Mouse (Mus musculus): ENCODE data around the gene Adar.
"Not testable (repeated sequence)": the region's sequence is repeated elsewhere in the genome, so short reads cannot be mapped to it uniquely, and the experiment has no call there.

Adar gene

GRCm38 (mm10) chr3:89794616-89795015 lies 79.8 kb downstream of the Adar start:
- no peak for DNase-seq (ENCODE audit: low spot score)

- no peak for DNase-seq (ENCODE audit: low spot score)
Measured at GRCm38 (mm10) chr3:89795746-89796145, 80.9 kb downstream of the Adar start.

GRCm38 (mm10) chr3:89796358-89796757 lies 81.5 kb downstream of the Adar start:
- DNase-seq (ENCODE audit: low spot score) = no peak

GRCm38 (mm10) chr3:89798518-89798917 lies 83.7 kb downstream of the Adar start:
- DNase-seq (ENCODE audit: low spot score) = no peak

- DNase-seq (ENCODE audit: low spot score) = no peak
Measured at GRCm38 (mm10) chr3:89799476-89799875, 84.7 kb downstream of the Adar start.

- not testable (repeated sequence) for DNase-seq (ENCODE audit: low spot score)
Measured at GRCm38 (mm10) chr3:89800078-89800477, 85.3 kb downstream of the Adar start.

- no peak for DNase-seq (ENCODE audit: low spot score)
Measured at GRCm38 (mm10) chr3:89800774-89801506, 86.1 kb downstream of the Adar start.

- no peak for DNase-seq (ENCODE audit: low spot score)
Measured at GRCm38 (mm10) chr3:89801507-89801847, 86.7 kb downstream of the Adar start.

GRCm38 (mm10) chr3:89802876-89803275 lies 88.1 kb downstream of the Adar start:
- no peak for DNase-seq (ENCODE audit: low spot score)

Measured in spleen, adult 12 weeks (tissue).